Mouse (Mus musculus) mouse embryonic stem cell (cell line): ENCODE results near the gene Ormdl1.

ENCODE experiments used
- in situ Hi-C, 2 experiments: fragments of 300-500 bp; cut with MboI; formaldehyde crosslinking; loops; 1 replicate in 1 of 2; 3 replicates in 1 of 2; pipeline ENCODE4 v1.14.3; 2019 to 2020; ENCODE audit warnings: low sequenced_read_pairs in 2 of 2, low pct_unique_long_range_greater_than_20kb in 1 of 2, mixed read lengths in 1 of 2; ENCODE audit not compliant: unreplicated experiment in 1 of 2

The Ormdl1 gene

DNA sequence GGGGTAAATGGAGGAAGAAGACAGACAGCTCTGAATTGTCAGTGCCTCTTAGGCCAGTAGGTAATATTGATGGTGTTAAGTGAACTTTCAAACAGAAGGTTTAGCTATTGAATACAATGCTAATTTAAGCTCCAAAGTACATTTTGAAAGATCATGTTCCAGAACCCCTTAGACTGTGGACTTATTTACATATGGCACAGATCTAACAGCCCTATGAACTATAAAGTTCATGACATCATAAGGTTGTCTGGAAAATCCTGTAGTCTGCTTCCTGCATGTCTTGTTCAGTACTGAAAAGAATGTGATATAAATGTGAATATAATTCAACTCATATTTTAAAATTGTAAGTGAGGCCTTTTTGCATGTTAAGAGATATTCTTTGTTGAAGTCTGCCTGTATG is 62.1 kb downstream of the Ormdl1 start:
- in situ Hi-C loops: loop anchor here in 1 of 2 experiments (25.0 kb wide), 1 partner anchor 297 kb away; the partner anchor contains the start of gene Mstn
